20 mouse cellular contexts compared by ENCODE assay signal in genomic region chr17:86060911-86061310, GRCm38 (mm10).
DNase-seq lines count a peak whose midpoint lies in the region; ATAC-seq and TF ChIP-seq lines count a peak whose summit lies in the region.
"Had no signal": no experiment of that assay in that cellular context is flagged by ENCODE, and none has a peak within 500 bp of the region (broad histone marks: within the 10 kb centered on the region; RNA-seq: fewer than 3 reads in every experiment).

No protein-coding gene starts in this region.

- H3K4me3 ChIP-seq in MEL (ENCODE audit: control insufficient read depth in 1 of 2, insufficient read depth in 1 of 2, low read depth in 2 of 2, low read length in 2 of 2), result peak overlapping the region in 1 of 2 experiments; percentile 38; a peak in 2 of 4 replicates
- H3K4me3 ChIP-seq in midbrain, embryonic 16.5 days (ENCODE audit: low read depth, low read length), result no peak overlapping the region
- H3K4me3 ChIP-seq: embryonic facial prominence, embryonic 10.5 days; embryonic facial prominence, embryonic 12.5 days; forebrain, embryonic 13.5 days; forebrain, embryonic 15.5 days had no signal

- H3K79me2 ChIP-seq in MEL (ENCODE audit: control insufficient read depth, insufficient read depth, low read length, poor library complexity), result peaks cover 4% of the 10 kb centered on the region; the same call in 1 of the 2 replicates

- H3K4me1 ChIP-seq in MEL (ENCODE audit: control insufficient read depth in 1 of 2, insufficient read depth in 2 of 2, low read length in 2 of 2), result peaks cover 6% of the 10 kb centered on the region in 2 experiments; a peak in 3 of 4 replicates
- H3K4me1 ChIP-seq in midbrain, embryonic 16.5 days (ENCODE audit: control insufficient read depth, insufficient read depth, low read length), result no peaks in the 10 kb centered on the region
- H3K4me1 ChIP-seq: forebrain, embryonic 13.5 days; forebrain, embryonic 15.5 days had no signal

- 92% methylated on average over 5 of the region's 5 CpGs for WGBS in midbrain, embryonic 16.5 days

- no peak for TF ChIP-seq CTCF in MEL (IDR thresholded peaks at IDR 0.05 in 2 of 3, conservative IDR thresholded peaks at IDR 0.05 in 1 of 3; ENCODE audit: control insufficient read depth in 1 of 3, insufficient read depth in 1 of 3, low read depth in 2 of 3, low read length in 3 of 3, poor library complexity in 1 of 3, severe bottlenecking in 1 of 3)

- no peak for ATAC-seq in midbrain, embryonic 16.5 days
- ATAC-seq: activated CD4-positive, CD25-positive, alpha-beta regulatory T cell, adult 4 months; forebrain, embryonic 13.5 days; forebrain, embryonic 15.5 days; forebrain, postnatal 0 days; Patski had no signal

- TF ChIP-seq RAD21 in MEL (IDR thresholded peaks at IDR 0.05; ENCODE audit: low read depth, low read length), result no peak; the same call in 1 of the 2 replicates

- H3K27me3 ChIP-seq in MEL (ENCODE audit: control insufficient read depth in 1 of 2, insufficient read depth in 2 of 2, low read length in 2 of 2), result no peaks in the 10 kb centered on the region
- H3K27me3 ChIP-seq in splenic B cell, adult 2 months (ENCODE audit: control insufficient read depth, insufficient read depth, low read length, poor library complexity, severe bottlenecking), result no peaks in the 10 kb centered on the region
- H3K27me3 ChIP-seq in midbrain, embryonic 16.5 days (ENCODE audit: control insufficient read depth, insufficient read depth, low read depth, low read length), result no peaks in the 10 kb centered on the region
- H3K27me3 ChIP-seq: embryonic facial prominence, embryonic 12.5 days; forebrain, embryonic 13.5 days; forebrain, embryonic 15.5 days; Patski had no signal

- DNase-seq in A20 (ENCODE audit: low read depth, low spot score) (peak; percentile 72), MEL (ENCODE audit: low read depth, low spot score) (peak; percentile 76)
- DNase-seq in splenic B cell, adult 2 months (ENCODE audit: low read depth, low spot score), result peak; percentile 22
- no peak for DNase-seq in right cerebral cortex, postnatal 10 days (ENCODE audit: low spot score in 2 of 2)
- DNase-seq: adrenal gland, adult 2 months; adrenal gland, postnatal 10 days; adrenal gland, postnatal 36 days; cerebellum, adult 11-12 months; cerebellum, adult 2 months; cerebellum, adult 9-10 months; cerebellum, postnatal 25 days; forebrain, postnatal 0 days had no signal

- H3K4me2 ChIP-seq in midbrain, embryonic 16.5 days (ENCODE audit: low read length), result no peak overlapping the region
- H3K4me2 ChIP-seq: embryonic facial prominence, embryonic 12.5 days; forebrain, embryonic 13.5 days; forebrain, embryonic 15.5 days had no signal

- H3K27ac ChIP-seq in MEL (ENCODE audit: control insufficient read depth, low read depth, low read length), result no peak overlapping the region
- no peak overlapping the region for H3K27ac ChIP-seq in midbrain, embryonic 16.5 days (ENCODE audit: low read length)
- H3K27ac ChIP-seq: embryonic facial prominence, embryonic 10.5 days; embryonic facial prominence, embryonic 12.5 days; forebrain, embryonic 13.5 days; forebrain, embryonic 15.5 days had no signal

- peak overlapping the region; percentile 18; the same call in 1 of the 2 replicates for H3K9ac ChIP-seq in MEL (ENCODE audit: control insufficient read depth, low read depth, low read length, poor library complexity, severe bottlenecking)
- no peak overlapping the region for H3K9ac ChIP-seq in midbrain, embryonic 16.5 days (ENCODE audit: low read depth, low read length)
- H3K9ac ChIP-seq: embryonic facial prominence, embryonic 12.5 days; forebrain, embryonic 13.5 days; forebrain, embryonic 15.5 days; forebrain, postnatal 0 days had no signal

- peak in 1 of 2 experiments; percentile 43; a peak in 2 of 4 replicates for TF ChIP-seq EP300 in MEL (IDR thresholded peaks at IDR 0.05; ENCODE audit: low read depth in 1 of 2, low read length in 2 of 2)

- no peak for TF ChIP-seq POLR2A in MEL (IDR thresholded peaks at IDR 0.05; ENCODE audit: control insufficient read depth in 1 of 2, insufficient read depth in 1 of 2, low read depth in 1 of 2, low read length in 2 of 2, poor library complexity in 1 of 2)

- no peaks in the 10 kb centered on the region for H3K9me3 ChIP-seq in MEL (replicated peaks; ENCODE audit: insufficient read depth, low read length)
- no peaks in the 10 kb centered on the region; the same call in 1 of the 2 replicates for H3K9me3 ChIP-seq in midbrain, embryonic 16.5 days (replicated peaks; ENCODE audit: control insufficient read depth, low read length, poor library complexity, severe bottlenecking)
- H3K9me3 ChIP-seq: embryonic facial prominence, embryonic 10.5 days; embryonic facial prominence, embryonic 12.5 days; forebrain, embryonic 15.5 days; G1E had no signal

- peaks cover 0 to 15% of the 10 kb centered on the region in 2 experiments; a peak in 3 of 4 replicates for H3K36me3 ChIP-seq in MEL (ENCODE audit: control insufficient read depth in 1 of 2, insufficient read depth in 2 of 2, low read length in 2 of 2)
- no peaks in the 10 kb centered on the region for H3K36me3 ChIP-seq in splenic B cell, adult 2 months (ENCODE audit: control insufficient read depth, insufficient read depth, low read length, poor library complexity, severe bottlenecking)
- H3K36me3 ChIP-seq in midbrain, embryonic 16.5 days (ENCODE audit: control insufficient read depth, insufficient read depth, low read length), result no peaks in the 10 kb centered on the region
- H3K36me3 ChIP-seq: embryonic facial prominence, embryonic 12.5 days; forebrain, embryonic 15.5 days had no signal

TF ChIP-seq in MEL, 35 proteins besides CTCF, POLR2A, EP300 and RAD21:
- TF ChIP-seq BHLHE40 (IDR thresholded peaks at IDR 0.05; ENCODE audit: borderline replicate concordance, low read depth, low read length) (no peak), GABPA (IDR thresholded peaks at IDR 0.05; ENCODE audit: low read depth, low read length) (no peak), POLR2AphosphoS2 (IDR thresholded peaks at IDR 0.05; ENCODE audit: low read length) (no peak), KAT2A (conservative IDR thresholded peaks at IDR 0.05; ENCODE audit: low read depth, low read length) (no peak), MYC (IDR thresholded peaks at IDR 0.05; ENCODE audit: low read depth, low read length) (peak; percentile 38; the same call in 1 of the 2 replicates), USF2 (IDR thresholded peaks at IDR 0.05; ENCODE audit: borderline replicate concordance in 1 of 2, insufficient read depth in 1 of 2, low read depth in 1 of 2, low read length in 2 of 2) (no peak), ELF1 (IDR thresholded peaks at IDR 0.05; ENCODE audit: low read depth, low read length) (0 out of 2 replicates have a peak, but pooled peaks have one; percentile 39), SIN3A (IDR thresholded peaks at IDR 0.05; ENCODE audit: low read length) (no peak), SMC3 (IDR thresholded peaks at IDR 0.05; ENCODE audit: low read depth, low read length) (peak; percentile 26), MYB (IDR thresholded peaks at IDR 0.05; ENCODE audit: low read depth, low read length) (no peak), HCFC1 (IDR thresholded peaks at IDR 0.05; ENCODE audit: low read depth, low read length) (no peak), ZC3H11A (IDR thresholded peaks at IDR 0.05; ENCODE audit: low read depth, low read length) (no peak), CHD2 (IDR thresholded peaks at IDR 0.05; ENCODE audit: low read length) (no peak), TCF12 (IDR thresholded peaks at IDR 0.05; ENCODE audit: low read depth, low read length) (no peak), ETS1 (IDR thresholded peaks at IDR 0.05; ENCODE audit: low read depth, low read length) (no peak; the same call in 1 of the 2 replicates), MAZ (IDR thresholded peaks at IDR 0.05; ENCODE audit: low read depth, low read length) (no peak), MAX (IDR thresholded peaks at IDR 0.05; ENCODE audit: low read length) (no peak), ZNF384 (IDR thresholded peaks at IDR 0.05; ENCODE audit: low read depth, low read length) (0 out of 2 replicates have a peak, but pooled peaks have one; percentile 10), JUND (IDR thresholded peaks at IDR 0.05; ENCODE audit: low read depth, low read length) (no peak), CHD1 (IDR thresholded peaks at IDR 0.05; ENCODE audit: low read depth, low read length) (no peak), TBP (IDR thresholded peaks at IDR 0.05; ENCODE audit: low read depth, low read length) (no peak), NELFE (IDR thresholded peaks at IDR 0.05; ENCODE audit: low read depth, low read length) (no peak), ZMIZ1 (IDR thresholded peaks at IDR 0.05; ENCODE audit: low read depth, low read length) (no peak), E2F4 (IDR thresholded peaks at IDR 0.05; ENCODE audit: borderline replicate concordance, low read depth, low read length) (no peak), MAFK (IDR thresholded peaks at IDR 0.05; ENCODE audit: borderline replicate concordance, low read depth, low read length) (no peak), MXI1 (IDR thresholded peaks at IDR 0.05; ENCODE audit: low read depth, low read length) (no peak), USF1 (IDR thresholded peaks at IDR 0.05; ENCODE audit: low read depth, low read length) (no peak), GATA1 (IDR thresholded peaks at IDR 0.05; ENCODE audit: low read depth, low read length) (0 out of 2 replicates have a peak, but pooled peaks have one; percentile 35), NRF1 (IDR thresholded peaks at IDR 0.05; ENCODE audit: insufficient read depth, low read depth, low read length, poor library complexity, severe bottlenecking) (no peak), TAL1 (IDR thresholded peaks at IDR 0.05; ENCODE audit: low read length) (no peak), POLR2AphosphoS5 (IDR thresholded peaks at IDR 0.05; ENCODE audit: borderline replicate concordance, low read depth, low read length) (no peak), MEF2A (IDR thresholded peaks at IDR 0.05; ENCODE audit: extremely low read depth, insufficient replicate concordance, low read depth, low read length, poor library complexity, severe bottlenecking) (no peak), RCOR1 (IDR thresholded peaks at IDR 0.05; ENCODE audit: low read depth, low read length) (peak; percentile 50; the same call in 1 of the 2 replicates), ZKSCAN1 (IDR thresholded peaks at IDR 0.05; ENCODE audit: low read depth, low read length) (no peak), UBTF (IDR thresholded peaks at IDR 0.05; ENCODE audit: borderline replicate concordance, insufficient read depth, low read depth, low read length) (no peak)

Comparison
In these comparisons a context has a peak if more than half of its experiments do, and no peak if none do; other contexts are left out.
1. DNase-seq: peak in A20 (single experiment), MEL (single experiment) and splenic B cell, adult 2 months (single experiment); none in right cerebral cortex, postnatal 10 days (0 of 2).